Mouse (Mus musculus) erythroblast, embryonic 14.5 days (primary cell): Measurements from ENCODE around the gene Dnah14.

Source experiments
- GATA1 ChIP-seq: IDR thresholded peaks from 2 replicates; pipeline ENCODE4 v1.6.1; 2012; ENCODE audit warnings: low read length, inconsistent platforms, mixed read lengths
- TAL1 ChIP-seq: IDR thresholded peaks from 3 replicates; pipeline ENCODE4 v1.6.1; 2012; ENCODE audit warnings: low read length, inconsistent platforms, mixed read lengths

- TF ChIP-seq GATA1 (no peak), TAL1 (no peak)
These were observed 287.1 kb downstream of the Dnah14 start for GRCm38 (mm10) chr1:181863431-181863830.
